Mouse (Mus musculus) heart, postnatal 25 days (tissue): ENCODE measurements around the gene 1700016D06Rik. TPM values are rescaled to one million over a fixed set of nuclear protein-coding genes. Genes with fewer than 3 reads are reported as not detected.

Experiments
- DNase-seq: peaks from one replicate; pipeline ENCODE4 v3.0.0; 2022; ENCODE audit warnings: low spot score
- intact Hi-C: fragments of 180-260 bp; cut with DNase I; formaldehyde crosslinking; loops from one replicate; pipeline ENCODE4 v1.15.1; 2025
- total RNA-seq, 2 experiments: library from RNA; stranded (reverse); gene quantifications; 2 replicates each; pipeline ENCODE4 v1.2.3; 2021

1700016D06Rik gene
- total RNA-seq, 2 experiments from 2014 or later = not detected

DNA sequence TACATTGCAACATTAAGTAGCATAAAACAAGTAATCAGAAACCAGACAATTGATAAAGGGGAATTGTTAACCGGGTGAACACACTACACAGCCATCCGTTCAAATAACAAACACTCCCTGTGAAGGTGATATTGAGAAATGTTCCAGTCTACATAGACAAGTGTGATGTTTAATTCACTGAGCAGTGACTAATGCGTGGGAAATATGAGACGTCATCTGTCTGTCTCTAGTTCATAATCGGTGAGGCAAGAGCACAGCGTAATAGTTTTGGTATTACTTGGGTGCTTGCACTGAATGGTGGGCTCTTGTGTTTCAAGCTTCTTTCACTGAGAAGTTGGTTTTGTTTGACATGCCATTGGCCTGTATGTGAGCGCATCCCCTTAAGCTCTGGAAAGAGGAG, 63.3 kb downstream of the 1700016D06Rik start:
- intact Hi-C loops = loop anchor here (2.0 kb wide), 1 partner anchor 139 kb away; no protein-coding TSS in a partner anchor
- DNase-seq = no peak

DNA sequence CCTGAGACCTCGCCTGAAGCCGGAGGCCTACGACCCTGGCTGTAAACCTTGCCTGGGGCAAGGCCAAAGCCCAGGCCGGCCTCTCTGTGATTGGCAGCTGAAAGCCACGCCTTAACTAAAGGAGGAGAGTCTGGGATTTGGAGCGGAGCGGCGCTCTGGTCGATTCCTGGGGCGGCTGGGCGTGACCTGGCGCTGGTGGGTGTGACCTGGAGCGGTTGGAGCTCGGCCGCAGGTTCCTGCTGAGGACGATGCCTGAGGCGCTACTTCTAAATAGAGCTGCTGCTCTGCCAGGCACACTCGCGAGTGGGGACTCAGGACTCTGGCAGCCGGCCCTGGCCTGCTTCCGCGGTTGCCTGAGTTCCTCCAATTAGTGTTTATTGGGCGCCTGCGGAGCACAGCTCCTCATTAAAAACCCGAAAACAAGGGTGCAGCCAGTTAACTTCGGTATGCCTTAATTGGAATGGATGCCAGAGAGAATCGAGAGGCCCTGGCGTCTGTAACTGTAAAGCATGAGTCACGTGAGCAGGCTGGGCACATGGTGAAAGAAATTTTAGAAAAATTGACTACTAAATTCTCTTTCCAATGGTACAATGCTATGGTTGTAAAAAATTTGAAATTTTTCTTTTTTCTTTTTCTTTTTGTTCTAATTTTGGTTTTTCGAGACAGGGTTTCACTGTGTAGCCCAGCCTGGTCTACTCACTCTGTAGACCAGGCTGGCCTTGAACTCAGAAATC, 64.4 kb downstream of the 1700016D06Rik start:
- intact Hi-C loops = loop anchor here (2.0 kb wide), 1 partner anchor 140 kb away; no protein-coding TSS in a partner anchor
- DNase-seq = peak; percentile 78

DNA sequence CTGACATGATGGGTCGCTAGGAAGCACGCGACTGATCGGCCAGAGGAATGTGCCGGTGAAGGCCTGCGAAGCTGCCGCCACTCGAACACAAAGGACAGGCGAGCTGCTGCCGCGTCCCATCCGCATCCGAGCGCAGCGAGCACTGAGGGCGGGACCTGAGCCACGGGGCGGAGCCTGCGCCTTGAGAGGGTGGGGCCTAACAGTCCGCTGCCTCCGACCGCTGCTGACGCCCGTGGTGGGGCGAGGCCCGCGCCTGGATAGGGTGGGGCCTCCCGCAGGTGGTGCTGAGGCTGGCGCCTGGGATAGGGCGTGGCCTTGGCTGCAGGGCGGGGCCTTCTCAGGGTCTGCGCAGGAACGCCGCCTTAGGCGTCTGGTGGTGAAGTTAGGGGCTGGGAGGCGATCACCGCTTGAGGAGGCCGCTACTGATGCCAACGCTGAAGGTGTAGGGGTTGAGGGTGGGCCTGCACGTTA, 65.2 kb downstream of the 1700016D06Rik start, which contains the start of gene Ankrd10:
Gene Ankrd10 (minus strand): TSS at position 147 of the 471 bp plus-strand sequence.
- intact Hi-C loops = loop anchor here (2.0 kb wide), 1 partner anchor 141 kb away; no protein-coding TSS in a partner anchor

DNA sequence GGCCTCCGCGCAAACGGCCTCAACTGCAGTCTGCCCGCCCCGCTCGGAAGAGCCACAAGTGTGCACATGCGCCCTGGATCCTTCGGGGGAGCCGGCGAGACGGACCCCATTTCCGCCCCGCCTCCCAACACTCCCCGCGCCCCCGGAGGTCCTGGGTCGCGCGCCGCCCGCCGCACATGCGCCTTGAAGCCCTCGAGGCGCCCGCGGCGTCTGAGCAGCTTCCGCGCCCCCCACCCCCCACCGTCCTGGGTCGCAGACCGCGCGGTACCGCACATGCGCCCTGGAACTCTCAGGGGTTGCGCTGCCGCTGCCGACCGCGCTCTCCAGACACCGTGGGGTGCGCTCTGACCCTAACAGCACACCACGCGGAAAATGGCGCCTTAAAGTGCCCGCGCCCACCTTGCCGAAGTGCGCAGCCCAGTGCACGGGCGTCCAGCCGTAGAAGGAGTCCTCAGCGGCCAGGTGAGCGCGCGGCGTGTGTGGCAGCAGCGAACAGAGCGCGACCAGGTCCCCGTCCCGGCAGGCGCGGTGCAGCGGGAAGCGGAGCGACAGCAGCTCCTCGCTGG, 65.8 kb downstream of the 1700016D06Rik start:
- intact Hi-C loops = no loop called here
- DNase-seq = peak; percentile 71

More for the DNA sequence above, 65.2 kb downstream of the 1700016D06Rik start, which contains the start of gene Ankrd10:
- DNase-seq = peak; percentile 95

DNA sequence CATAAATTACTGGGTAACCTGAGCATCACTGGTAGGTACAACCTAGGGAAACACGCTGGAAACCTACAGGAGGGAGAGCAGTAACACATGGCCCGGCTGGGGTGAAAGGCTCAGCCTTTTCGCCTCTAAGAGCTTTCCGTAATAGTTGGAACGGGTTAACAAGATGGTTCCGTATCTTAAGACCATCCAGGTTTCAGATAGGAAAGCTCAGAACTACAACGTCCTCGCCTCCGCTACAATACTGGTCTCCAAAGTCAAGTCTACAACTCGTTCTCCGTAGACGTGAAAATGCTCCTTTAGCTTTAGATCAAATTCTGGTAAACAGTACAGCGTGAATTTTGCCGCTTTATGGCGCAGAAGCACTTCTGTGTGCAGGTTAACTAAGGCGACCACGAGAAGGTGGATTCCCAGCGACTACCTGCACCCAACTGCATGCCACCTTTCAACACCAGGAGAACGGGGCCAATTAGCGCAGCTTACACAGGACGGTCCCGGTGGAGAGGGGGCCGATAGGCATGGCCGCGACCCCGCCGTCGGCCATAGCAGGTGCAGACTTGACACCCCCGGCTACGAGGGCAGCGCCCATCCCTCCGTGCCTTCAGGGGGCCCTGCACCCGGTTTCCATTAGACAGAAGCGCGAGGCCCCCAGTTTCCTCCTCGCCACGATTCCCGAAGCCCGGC, 66.4 kb downstream of the 1700016D06Rik start:
- no peak for DNase-seq
- intact Hi-C loops = loop anchor here (5.0 kb wide), 1 partner anchor 68 kb away; the partner anchor contains the start of gene 1700016D06Rik

DNA sequence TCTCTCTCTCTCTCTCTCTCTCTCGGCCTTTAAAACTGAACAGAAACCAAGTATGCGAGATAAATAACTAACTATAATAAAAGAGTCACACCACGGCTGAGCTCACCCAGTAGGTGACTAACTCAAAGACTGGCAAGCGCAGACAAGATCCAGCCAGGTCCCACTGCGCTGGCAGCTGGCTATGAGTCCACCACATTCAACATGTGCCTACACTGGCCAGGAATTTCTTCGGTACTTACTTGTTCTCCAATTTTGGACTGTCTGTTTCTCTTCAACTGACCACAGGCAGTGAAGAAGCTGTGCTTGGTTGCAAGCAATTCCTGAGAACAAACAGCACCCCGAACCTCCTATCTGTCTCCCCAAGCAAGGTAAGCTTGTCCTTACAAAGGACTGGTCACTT, 67.4 kb downstream of the 1700016D06Rik start:
- intact Hi-C loops = loop anchor here (5.0 kb wide), 1 partner anchor 69 kb away; the partner anchor contains the start of gene 1700016D06Rik
- no peak for DNase-seq

DNA sequence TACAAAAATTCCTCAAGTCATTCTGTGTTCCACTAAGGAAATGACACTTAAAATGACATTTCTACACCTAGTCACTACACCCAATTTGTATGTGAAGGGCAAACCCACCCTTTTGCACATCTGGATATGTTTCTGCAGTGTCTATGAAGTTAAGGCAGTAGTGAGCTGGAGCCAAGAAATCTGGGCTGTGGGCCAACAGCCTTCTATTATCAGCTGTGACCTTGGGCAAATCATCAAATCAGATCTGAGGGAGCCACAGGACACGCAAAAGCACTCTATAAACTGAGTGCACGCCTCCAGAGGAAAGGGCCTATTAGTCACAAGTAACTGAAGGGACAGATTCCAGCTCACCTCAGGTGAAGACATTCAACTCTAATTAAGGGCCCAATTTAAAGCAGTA, 68.5 kb downstream of the 1700016D06Rik start:
- intact Hi-C loops = loop anchor here (5.0 kb wide), 1 partner anchor 70 kb away; the partner anchor contains the start of gene 1700016D06Rik
- peak; percentile 57 for DNase-seq

DNA sequence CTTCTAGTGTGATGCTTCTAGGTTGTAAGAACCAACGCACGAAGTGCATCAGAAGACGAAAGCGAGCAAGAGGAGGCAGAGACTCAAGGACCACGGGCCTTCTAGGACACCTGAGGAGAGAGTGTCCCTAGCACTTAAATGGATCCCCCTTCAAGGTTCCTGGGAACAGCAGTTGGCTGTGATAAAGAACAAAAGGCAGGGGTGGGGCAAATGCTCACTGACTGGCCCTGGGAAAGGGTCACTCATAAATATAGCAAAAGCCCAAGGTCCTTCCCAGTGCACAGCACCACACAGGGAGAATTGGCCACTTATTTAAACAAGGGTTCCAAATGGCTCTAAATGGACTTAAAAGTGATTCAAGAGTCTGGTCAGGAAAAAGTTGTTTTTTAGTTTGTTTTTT, 71.7 kb downstream of the 1700016D06Rik start:
- no peak for DNase-seq
- intact Hi-C loops = no loop called here

DNA sequence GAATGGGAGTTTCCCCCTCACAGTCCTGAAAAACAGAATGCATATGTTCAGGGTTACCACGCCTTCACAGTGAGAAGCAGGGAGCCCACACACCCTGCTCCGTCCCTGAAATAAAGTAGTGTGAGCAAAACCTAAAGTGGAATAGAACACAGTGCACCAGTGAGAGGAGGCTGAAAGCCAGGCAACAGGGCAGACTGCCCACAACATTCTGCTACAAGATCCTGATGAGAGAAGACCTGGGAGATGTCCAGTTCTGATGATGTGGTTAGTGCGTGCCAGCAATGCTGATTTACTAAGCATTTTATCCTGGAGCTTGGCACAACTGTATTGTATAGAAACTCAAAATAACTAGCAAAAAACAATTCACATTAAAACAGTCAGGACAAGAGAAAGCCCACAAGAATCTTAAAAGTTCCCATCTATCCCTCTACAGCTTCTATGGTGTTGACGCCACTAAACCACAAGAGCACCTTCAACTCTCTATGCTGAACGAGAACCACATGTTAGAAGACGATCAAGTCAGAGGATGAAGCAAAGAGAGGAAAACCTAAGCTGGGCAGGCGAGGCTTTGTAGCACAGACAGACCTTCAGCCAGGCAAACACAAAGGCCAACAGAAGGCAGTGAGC, 72.2 kb downstream of the 1700016D06Rik start:
- intact Hi-C loops = no loop called here

DNA sequence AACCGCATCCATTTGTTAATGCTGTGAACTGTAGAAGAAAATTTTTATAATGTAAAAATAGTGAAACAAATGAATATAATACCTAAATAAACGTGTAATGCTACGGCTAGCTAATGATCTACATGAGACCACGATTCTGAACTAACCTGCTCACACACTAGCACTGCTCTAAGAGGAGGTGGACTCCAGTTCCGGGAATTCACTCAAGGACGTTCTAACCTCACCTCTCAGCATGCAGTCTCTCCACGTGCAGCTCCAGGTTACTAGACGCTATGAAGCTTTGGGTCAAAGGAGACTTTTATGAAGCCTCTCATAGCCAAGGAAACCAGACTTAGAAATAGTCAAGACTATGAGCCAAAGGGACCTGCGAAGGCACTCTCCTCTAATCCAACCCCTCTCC, 73.1 kb downstream of the 1700016D06Rik start:
- DNase-seq = no peak
- intact Hi-C loops = no loop called here

More for the DNA sequence above, 72.2 kb downstream of the 1700016D06Rik start:
- no peak for DNase-seq

DNA sequence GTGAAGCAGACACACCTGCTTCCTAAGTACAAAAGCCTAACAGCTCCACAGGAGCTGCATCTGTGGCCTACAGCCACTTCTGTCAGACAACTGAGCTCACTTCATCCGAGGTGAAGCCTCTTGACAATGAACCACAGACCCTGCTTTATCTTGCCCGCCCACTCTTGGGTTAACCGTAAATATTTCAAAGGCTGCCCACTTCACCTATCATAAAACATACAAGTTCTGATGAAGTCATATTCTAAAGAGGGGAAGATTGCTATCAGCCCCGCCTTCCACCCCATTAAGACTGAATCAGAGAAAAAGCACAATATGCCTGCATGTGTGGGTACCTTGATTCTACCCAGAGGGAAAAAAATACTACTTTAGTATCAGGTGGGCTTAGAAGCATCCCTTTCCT, 75.8 kb downstream of the 1700016D06Rik start:
- DNase-seq = no peak
- intact Hi-C loops = no loop called here

DNA sequence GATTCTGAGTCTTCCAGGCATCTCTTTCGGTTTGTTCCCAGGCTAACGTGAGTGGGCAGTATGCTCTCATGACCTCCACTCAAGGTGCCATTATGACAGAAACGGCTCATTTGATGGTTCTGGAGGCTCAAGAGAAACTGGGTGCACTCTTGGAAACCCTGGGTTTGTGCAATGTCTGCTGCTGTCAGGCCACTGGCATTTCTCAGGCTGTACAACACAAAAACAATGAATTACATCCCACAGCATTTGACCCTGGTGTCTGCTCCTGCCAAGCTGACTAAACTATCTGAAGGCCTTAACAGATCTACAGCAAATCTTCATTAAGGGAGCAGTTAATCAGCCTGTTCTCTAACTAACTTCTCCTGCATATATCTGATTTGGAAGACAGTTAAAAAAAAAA, 81.8 kb downstream of the 1700016D06Rik start:
- DNase-seq = no peak
- intact Hi-C loops = loop anchor here (5.0 kb wide), 1 partner anchor 83 kb away; the partner anchor contains the start of gene 1700016D06Rik

DNA sequence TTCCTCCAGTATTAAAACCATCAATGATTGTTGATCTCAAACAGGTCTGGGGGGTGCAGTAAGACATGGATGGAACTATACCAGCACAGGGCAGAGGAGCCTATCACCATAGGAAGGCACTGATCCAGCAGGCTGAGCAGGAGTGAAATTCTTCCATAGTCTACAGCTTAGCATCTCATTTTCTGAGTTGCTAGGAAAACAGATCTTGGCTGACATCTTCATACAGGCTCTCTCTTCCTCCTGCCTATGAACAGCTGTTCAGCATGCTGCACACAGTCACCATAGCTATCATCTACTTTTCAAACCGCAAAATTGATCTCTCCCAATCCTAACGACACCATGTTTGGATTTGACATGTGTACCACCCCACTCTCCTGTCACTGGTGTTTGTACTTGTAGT, 82.8 kb downstream of the 1700016D06Rik start:
- DNase-seq = no peak
- intact Hi-C loops = loop anchor here (5.0 kb wide), 1 partner anchor 84 kb away; the partner anchor contains the start of gene 1700016D06Rik

DNA sequence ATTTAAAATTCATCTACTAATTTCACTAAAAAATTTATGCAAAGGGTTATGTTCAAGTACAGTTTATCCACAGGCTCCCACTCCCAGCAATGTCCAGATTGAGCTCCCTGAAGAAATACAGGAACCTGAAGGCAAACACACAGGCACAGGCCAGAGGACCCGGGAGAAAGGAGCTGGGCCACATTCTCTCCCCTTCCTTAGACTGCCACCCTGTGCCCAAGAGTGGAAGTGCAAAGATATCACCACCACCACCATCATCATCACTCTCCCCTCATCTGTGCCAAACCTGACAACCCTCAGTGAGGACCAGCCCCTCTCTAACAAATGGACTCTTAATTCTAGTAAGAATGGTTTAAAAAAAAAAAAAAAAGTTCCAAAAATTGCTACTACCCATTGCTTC, 84.6 kb downstream of the 1700016D06Rik start:
- DNase-seq = no peak
- intact Hi-C loops = loop anchor here (5.0 kb wide), 1 partner anchor 86 kb away; the partner anchor contains the start of gene 1700016D06Rik

DNA sequence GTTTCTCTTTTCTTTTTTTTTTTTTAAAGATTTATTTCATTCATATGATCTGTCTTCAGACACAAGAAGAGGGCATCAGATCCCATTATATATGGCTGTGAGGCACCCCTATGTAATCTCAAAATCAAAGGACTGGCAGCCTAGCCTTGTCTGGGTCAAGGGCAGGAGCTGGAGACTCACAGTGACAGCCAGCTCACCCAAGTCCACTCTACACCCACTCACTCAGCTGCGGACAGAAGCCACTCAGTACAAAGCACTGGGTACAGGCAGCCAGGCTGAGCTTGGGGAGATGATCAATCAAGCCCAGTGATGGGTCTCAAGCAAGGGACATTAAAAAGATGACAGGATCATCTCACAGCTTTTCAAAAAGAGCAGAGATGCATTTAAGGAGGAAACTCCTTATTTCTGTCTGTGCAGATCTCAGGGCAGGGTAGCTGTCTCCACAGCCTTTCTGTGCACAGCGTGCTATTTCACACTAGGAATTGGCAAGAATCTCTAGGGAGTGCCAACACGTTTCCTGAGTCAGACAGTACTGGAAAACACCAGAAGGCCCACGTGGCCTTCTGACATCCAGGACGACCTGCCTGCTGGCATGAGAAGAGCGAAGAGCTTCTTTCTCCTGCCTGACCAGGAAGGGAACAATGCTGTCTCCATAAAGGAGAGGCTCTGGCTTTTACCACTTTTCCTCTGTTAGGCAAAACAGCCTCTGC, 86.6 kb downstream of the 1700016D06Rik start:
- DNase-seq = no peak
- intact Hi-C loops = no loop called here

DNA sequence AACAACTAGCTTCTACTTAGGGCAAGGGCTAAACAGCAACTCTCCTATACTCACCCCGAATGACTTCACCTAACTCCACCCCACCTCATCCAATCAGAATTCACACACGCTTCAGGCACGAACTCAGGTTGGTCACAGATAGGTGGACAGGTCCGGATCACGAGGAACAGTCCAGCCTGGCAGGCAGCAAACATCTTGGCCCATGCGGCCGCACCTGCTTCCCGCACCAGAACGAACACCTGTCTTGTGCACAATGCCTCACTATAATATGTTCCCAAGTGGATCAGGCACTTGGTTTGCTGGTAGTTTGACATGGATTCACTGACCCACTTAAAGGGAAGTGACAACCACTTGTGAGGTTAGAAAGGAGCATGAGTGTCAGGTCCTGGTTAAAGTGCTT, 92.0 kb downstream of the 1700016D06Rik start:
- no peak for DNase-seq
- intact Hi-C loops = no loop called here
